Mouse (Mus musculus): ENCODE measurements at regions not wholly inside any gene's neighbourhood (a gene's known extent, or its start where the extent isn't known, plus 50 kb on each side); places are given as distances from the start of the nearest gene placed in this dataset.
A peak's percentile ranks its signal among the peaks of the same experiment; 100 is the strongest.

DNA sequence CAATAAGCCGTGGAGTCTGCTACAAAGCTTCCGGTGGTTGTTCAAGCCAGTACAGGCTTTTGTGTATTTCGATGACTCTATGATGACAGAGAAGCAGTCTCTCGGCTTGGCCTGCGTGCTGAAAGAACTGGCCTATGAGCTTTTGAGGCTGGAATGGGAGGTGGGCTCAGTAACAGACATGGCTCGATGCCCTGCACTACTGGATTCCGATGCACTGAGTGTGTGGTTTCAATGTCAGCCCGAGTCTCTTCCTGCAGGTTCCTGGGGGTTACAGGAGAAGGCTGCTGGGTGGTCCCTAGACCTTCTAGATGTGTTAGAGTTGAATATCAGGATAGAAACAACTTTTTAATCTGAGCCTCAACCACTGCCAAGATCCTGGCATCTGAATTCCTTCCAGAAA lies 53.2 kb downstream of the Gm815 start:
- Histone ChIP-seq H3K4me2 (ENCODE audit: low read length) (no peak overlapping the region), H3K9me3 (replicated peaks; ENCODE audit: control insufficient read depth, low read length) (no peaks in the 10 kb centered on the region), H3K4me1 (ENCODE audit: control insufficient read depth, insufficient read depth, low read length) (no peaks in the 10 kb centered on the region), H3K27me3 (replicated peaks; ENCODE audit: control insufficient read depth, insufficient read depth, low read length) (no peaks in the 10 kb centered on the region), H3K36me3 (ENCODE audit: control insufficient read depth, insufficient read depth, low read length) (no peaks in the 10 kb centered on the region), H3K9ac (ENCODE audit: low read length) (no peak overlapping the region), H3K4me3 (ENCODE audit: low read depth, low read length) (no peak overlapping the region), H3K27ac (ENCODE audit: low read depth, low read length) (no peak overlapping the region)
- WGBS, result 88% methylated on average over 8 of the region's 8 CpGs
- DNase-seq (ENCODE audit: low spot score), result no peak
- no peak for ATAC-seq

DNA sequence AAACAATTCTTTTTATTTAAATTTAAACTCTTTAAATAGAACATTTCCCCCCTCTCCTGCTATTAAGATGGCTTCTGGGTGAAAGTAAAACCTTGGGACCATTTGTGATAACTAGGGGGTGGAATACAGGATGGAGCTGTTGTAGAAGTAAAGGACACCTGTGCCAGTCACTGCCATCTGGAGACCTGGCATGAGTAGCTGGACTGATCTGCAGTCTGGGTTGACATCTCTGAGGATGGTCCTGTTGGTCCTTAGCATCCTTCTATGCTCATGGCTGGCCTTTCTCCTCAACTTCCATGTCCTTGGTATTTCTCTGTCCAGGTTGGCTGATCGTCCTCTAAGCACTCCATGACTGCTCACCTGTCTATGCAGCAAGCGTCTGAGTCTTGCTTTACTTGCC lies 58.3 kb downstream of the Gm815 start:
- DNase-seq (ENCODE audit: low spot score) (no peak), ATAC-seq (no peak)
- 84% methylated on average over 2 of the region's 2 CpGs for WGBS
- Histone ChIP-seq H3K4me1 (ENCODE audit: control insufficient read depth, insufficient read depth, low read length) (no peaks in the 10 kb centered on the region), H3K4me2 (ENCODE audit: low read length) (no peak overlapping the region), H3K27me3 (replicated peaks; ENCODE audit: control insufficient read depth, insufficient read depth, low read length) (no peaks in the 10 kb centered on the region), H3K27ac (ENCODE audit: low read depth, low read length) (no peak overlapping the region), H3K9ac (ENCODE audit: low read length) (no peak overlapping the region), H3K36me3 (ENCODE audit: control insufficient read depth, insufficient read depth, low read length) (no peaks in the 10 kb centered on the region), H3K9me3 (replicated peaks; ENCODE audit: control insufficient read depth, low read length) (no peaks in the 10 kb centered on the region), H3K4me3 (ENCODE audit: low read depth, low read length) (no peak overlapping the region)

DNA sequence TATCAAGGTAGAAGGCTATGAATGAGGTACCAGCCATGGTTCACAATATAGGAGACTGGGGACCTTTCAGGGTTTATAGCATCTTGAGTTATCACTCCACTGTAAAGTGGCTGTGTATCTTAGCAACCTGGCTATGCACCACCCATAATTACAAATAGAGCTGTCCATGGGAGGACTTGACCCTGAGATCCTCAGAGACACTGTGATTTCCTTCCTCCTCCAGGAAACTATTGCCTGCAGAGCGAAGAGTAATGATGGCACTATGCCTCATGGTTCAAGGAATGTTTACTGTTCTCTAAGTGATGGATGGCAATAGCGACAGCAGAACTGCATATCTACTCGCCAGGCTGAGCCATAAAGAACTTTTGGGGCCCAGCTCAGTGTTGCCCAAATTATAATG lies 60.9 kb downstream of the Gm815 start:
- H3K9me3 ChIP-seq (replicated peaks; ENCODE audit: control insufficient read depth, low read length), result no peaks in the 10 kb centered on the region
- H3K4me2 ChIP-seq (ENCODE audit: low read length), result no peak overlapping the region
- H3K27ac ChIP-seq (ENCODE audit: low read depth, low read length), result no peak overlapping the region
- no peak for ATAC-seq
- H3K4me3 ChIP-seq (ENCODE audit: low read depth, low read length), result no peak overlapping the region
- H3K9ac ChIP-seq (ENCODE audit: low read length), result no peak overlapping the region
- DNase-seq (ENCODE audit: low spot score), result no peak
- whole genome bisulfite sequencing, result 95% methylated on average over 3 of the region's 3 CpGs
- no peaks in the 10 kb centered on the region for H3K4me1 ChIP-seq (ENCODE audit: control insufficient read depth, insufficient read depth, low read length)
- H3K36me3 ChIP-seq (ENCODE audit: control insufficient read depth, insufficient read depth, low read length), result no peaks in the 10 kb centered on the region
- H3K27me3 ChIP-seq (replicated peaks; ENCODE audit: control insufficient read depth, insufficient read depth, low read length), result no peaks in the 10 kb centered on the region

DNA sequence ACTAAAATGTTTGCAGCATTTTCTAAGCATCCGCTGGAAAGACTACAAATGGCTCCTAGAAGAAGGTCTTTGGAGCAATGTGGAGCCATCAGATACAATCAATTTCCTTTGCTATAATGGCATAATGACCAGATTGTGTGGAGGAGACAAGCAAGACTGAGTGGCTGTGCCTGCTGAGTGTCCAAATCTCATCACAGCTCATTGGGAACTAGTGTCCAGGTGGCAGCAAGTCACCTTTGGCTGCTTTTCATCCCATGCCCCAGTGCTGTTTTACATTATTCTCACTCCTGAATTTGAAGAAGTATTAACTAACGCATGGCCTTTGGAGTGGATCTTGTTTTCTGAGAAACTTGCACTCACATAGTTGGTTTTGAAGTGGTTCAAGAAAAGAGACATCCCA lies 62.8 kb downstream of the Gm815 start:
- no peaks in the 10 kb centered on the region for H3K9me3 ChIP-seq (replicated peaks; ENCODE audit: control insufficient read depth, low read length)
- no peaks in the 10 kb centered on the region for H3K27me3 ChIP-seq (replicated peaks; ENCODE audit: control insufficient read depth, insufficient read depth, low read length)
- DNase-seq (ENCODE audit: low spot score) (no peak), ATAC-seq (no peak)
- H3K4me1 ChIP-seq (ENCODE audit: control insufficient read depth, insufficient read depth, low read length), result no peaks in the 10 kb centered on the region
- H3K9ac ChIP-seq (ENCODE audit: low read length), result no peak overlapping the region
- no peaks in the 10 kb centered on the region for H3K36me3 ChIP-seq (ENCODE audit: control insufficient read depth, insufficient read depth, low read length)
- no peak overlapping the region for H3K4me2 ChIP-seq (ENCODE audit: low read length)
- 94% methylated on average over 2 of the region's 2 CpGs for WGBS
- H3K27ac ChIP-seq (ENCODE audit: low read depth, low read length), result no peak overlapping the region
- no peak overlapping the region for H3K4me3 ChIP-seq (ENCODE audit: low read depth, low read length)

DNA sequence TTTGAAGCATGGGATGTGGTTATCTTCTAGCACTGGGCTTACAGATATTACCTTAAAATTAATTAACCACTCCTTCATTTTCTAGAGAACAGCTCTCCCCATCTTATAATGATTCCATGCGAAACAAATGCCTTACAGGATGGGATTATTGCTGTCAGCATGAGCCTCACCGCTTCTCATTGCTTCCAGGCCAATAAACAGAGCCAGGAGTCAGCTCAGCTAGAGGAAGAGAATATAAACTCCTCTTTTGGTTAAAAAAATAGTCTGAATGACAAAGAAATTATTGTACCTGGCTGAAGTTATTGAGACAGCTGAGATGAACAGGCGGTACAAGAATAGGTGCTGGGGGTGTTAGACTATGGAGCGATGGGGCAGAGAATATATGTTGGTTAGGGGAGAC lies 63.5 kb downstream of the Gm815 start:
- Histone ChIP-seq H3K4me2 (ENCODE audit: low read length) (no peak overlapping the region), H3K9me3 (replicated peaks; ENCODE audit: control insufficient read depth, low read length) (no peaks in the 10 kb centered on the region), H3K9ac (ENCODE audit: low read length) (no peak overlapping the region), H3K27ac (ENCODE audit: low read depth, low read length) (no peak overlapping the region), H3K4me3 (ENCODE audit: low read depth, low read length) (no peak overlapping the region), H3K27me3 (replicated peaks; ENCODE audit: control insufficient read depth, insufficient read depth, low read length) (no peaks in the 10 kb centered on the region), H3K4me1 (ENCODE audit: control insufficient read depth, insufficient read depth, low read length) (no peaks in the 10 kb centered on the region), H3K36me3 (ENCODE audit: control insufficient read depth, insufficient read depth, low read length) (no peaks in the 10 kb centered on the region)
- ATAC-seq (no peak), DNase-seq (ENCODE audit: low spot score) (no peak)
- WGBS, result 80% methylated on average over 4 of the region's 4 CpGs

DNA sequence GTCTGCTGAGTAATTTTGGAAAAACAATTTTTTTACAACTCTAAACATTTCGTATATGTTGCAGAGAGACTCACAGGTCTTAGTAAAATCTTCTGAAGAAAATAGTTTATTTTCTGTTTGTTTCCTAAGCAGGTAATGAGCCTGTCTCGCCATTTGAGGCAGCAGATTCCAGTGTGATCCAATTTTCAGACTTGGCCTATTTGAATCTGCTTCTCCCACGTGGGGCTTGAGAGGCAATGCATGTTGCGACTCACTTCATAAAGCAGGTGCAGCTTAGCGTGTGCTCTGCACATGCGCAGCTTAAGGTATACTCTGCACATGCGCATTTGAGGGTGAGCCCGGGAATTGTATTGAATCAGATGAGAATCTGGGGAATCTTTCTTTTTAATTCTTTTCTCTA lies 67.7 kb downstream of the Gm815 start:
- DNase-seq (ENCODE audit: low spot score) (peak; percentile 46), ATAC-seq (no peak)
- Histone ChIP-seq H3K36me3 (ENCODE audit: control insufficient read depth, insufficient read depth, low read length) (no peaks in the 10 kb centered on the region), H3K4me2 (ENCODE audit: low read length) (no peak overlapping the region), H3K9me3 (replicated peaks; ENCODE audit: control insufficient read depth, low read length) (no peaks in the 10 kb centered on the region), H3K9ac (ENCODE audit: low read length) (no peak overlapping the region), H3K27ac (ENCODE audit: low read depth, low read length) (no peak overlapping the region), H3K4me1 (ENCODE audit: control insufficient read depth, insufficient read depth, low read length) (no peaks in the 10 kb centered on the region), H3K4me3 (ENCODE audit: low read depth, low read length) (no peak overlapping the region), H3K27me3 (replicated peaks; ENCODE audit: control insufficient read depth, insufficient read depth, low read length) (no peaks in the 10 kb centered on the region)
- WGBS, result 85% methylated on average over 8 of the region's 8 CpGs

DNA sequence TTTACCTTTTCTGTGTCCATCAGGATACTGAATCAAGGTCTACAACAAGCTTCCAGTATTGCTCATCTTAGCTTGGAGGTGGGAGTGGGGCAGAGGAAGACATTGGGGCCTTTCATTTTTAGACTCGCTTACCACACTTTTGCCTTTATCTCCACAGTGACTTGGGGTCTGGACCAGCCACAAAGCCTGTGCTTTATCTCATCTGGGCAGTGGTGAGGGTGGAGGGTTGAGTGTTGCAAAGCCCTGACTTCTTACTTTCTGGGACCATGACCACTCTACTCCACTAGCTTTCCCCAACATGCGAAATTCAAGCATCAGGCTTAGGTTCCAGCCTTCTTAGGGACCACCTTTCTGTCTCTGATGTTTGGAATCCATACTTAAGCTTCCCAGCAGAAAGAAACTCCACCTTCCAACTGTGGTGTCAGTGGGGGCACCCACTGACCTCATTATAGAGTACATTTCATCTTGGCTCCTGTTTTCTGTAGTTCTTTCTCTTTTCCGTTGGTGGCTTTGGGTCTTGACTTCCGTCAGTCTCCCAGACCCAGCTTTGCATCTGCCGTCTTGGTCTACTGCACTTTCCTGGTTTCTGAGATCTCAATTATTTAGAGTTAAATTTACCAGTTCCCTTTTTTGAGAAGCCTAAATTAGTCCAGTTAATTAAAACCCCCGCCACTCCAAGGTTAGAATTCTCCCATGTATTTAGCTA lies 80.5 kb downstream of the Gm815 start:
- H3K27me3 ChIP-seq (replicated peaks; ENCODE audit: control insufficient read depth, insufficient read depth, low read length), result no peaks in the 10 kb centered on the region
- DNase-seq (ENCODE audit: low spot score) (no peak), ATAC-seq (no peak)
- no peak overlapping the region for H3K27ac ChIP-seq (ENCODE audit: low read depth, low read length)
- no peak overlapping the region for H3K9ac ChIP-seq (ENCODE audit: low read length)
- 90% methylated on average over 6 of the region's 6 CpGs for WGBS
- no peaks in the 10 kb centered on the region for H3K4me1 ChIP-seq (ENCODE audit: control insufficient read depth, insufficient read depth, low read length)
- H3K36me3 ChIP-seq (ENCODE audit: control insufficient read depth, insufficient read depth, low read length), result no peaks in the 10 kb centered on the region
- no peaks in the 10 kb centered on the region for H3K9me3 ChIP-seq (replicated peaks; ENCODE audit: control insufficient read depth, low read length)
- no peak overlapping the region for H3K4me3 ChIP-seq (ENCODE audit: low read depth, low read length)
- no peak overlapping the region for H3K4me2 ChIP-seq (ENCODE audit: low read length)

DNA sequence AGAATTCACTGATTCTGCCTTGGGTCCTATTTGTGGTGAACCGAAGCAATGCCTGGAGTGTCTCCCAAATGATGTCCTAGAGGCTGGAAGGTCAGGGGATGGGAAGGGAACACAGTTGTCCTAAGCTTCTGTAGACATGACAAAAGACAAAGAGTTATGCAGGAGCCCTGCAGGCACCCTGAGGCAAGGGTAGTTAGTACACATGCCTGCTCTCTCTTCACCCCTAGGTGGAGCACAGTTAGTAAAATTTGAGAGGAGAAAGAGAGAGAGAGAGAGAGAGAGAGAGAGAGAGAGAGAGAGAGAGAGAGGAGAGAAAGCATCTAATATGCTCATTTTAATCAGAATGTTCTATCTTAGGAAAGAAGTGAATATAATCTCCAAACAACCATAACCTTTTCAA lies 87.4 kb downstream of the Gm815 start:
- Histone ChIP-seq H3K27me3 (replicated peaks; ENCODE audit: control insufficient read depth, insufficient read depth, low read length) (no peaks in the 10 kb centered on the region), H3K4me1 (ENCODE audit: control insufficient read depth, insufficient read depth, low read length) (peaks cover 12% of the 10 kb centered on the region; the same call in 1 of the 2 replicates), H3K4me2 (ENCODE audit: low read length) (no peak overlapping the region), H3K9ac (ENCODE audit: low read length) (no peak overlapping the region), H3K4me3 (ENCODE audit: low read depth, low read length) (no peak overlapping the region), H3K36me3 (ENCODE audit: control insufficient read depth, insufficient read depth, low read length) (no peaks in the 10 kb centered on the region), H3K9me3 (replicated peaks; ENCODE audit: control insufficient read depth, low read length) (no peaks in the 10 kb centered on the region), H3K27ac (ENCODE audit: low read depth, low read length) (no peak overlapping the region)
- ATAC-seq (no peak), DNase-seq (ENCODE audit: low spot score) (peak; percentile 58)
- WGBS, result 87% methylated on average over 1 of the region's 1 CpGs

DNA sequence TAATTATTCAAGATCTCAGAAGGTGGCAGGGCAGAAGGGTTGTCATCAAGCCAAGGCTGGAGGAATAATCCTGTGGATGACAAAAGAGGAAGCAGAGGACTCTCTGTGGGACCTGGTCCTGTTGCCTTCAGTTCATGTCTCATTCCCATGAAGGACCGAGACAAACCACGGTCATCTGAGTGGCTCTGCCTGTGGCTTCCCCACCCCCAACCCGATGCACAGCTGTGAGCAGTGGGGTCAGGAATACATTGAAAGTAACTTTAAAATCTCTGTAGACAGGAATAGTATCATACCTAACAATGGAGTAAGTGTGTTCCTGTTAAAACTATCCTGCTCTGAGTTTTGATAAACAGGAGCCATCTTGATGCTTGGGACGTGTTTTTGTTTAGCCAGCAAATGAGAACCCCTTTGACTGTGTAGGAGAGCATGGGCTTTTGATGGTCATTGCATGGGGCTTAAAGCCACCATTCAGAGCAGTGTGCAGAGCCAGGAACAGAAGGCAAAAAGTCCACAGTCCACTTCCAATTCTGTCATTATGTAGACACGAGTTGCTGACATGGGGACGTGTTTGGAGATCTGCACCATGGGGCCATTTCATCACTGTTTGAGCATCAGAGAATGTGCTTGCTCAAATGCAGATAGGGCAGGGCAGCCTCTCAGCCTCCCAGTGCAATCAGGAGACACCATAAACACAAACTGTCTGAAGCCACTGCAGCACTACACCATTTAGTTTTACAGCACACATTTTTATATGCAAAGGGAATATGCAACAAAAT lies 88.3 kb downstream of the Gm815 start:
- Histone ChIP-seq H3K4me2 (ENCODE audit: low read length) (no peak overlapping the region), H3K9me3 (replicated peaks; ENCODE audit: control insufficient read depth, low read length) (no peaks in the 10 kb centered on the region), H3K27ac (ENCODE audit: low read depth, low read length) (no peak overlapping the region), H3K4me1 (ENCODE audit: control insufficient read depth, insufficient read depth, low read length) (peaks cover 16% of the 10 kb centered on the region; the same call in 1 of the 2 replicates), H3K36me3 (ENCODE audit: control insufficient read depth, insufficient read depth, low read length) (no peaks in the 10 kb centered on the region), H3K9ac (ENCODE audit: low read length) (no peak overlapping the region), H3K27me3 (replicated peaks; ENCODE audit: control insufficient read depth, insufficient read depth, low read length) (no peaks in the 10 kb centered on the region), H3K4me3 (ENCODE audit: low read depth, low read length) (no peak overlapping the region)
- DNase-seq (ENCODE audit: low spot score) (no peak), ATAC-seq (no peak)
- WGBS, result 83% methylated on average over 6 of the region's 6 CpGs
